ENCODE assay signal across 15 mouse cellular contexts in the genomic region with DNA sequence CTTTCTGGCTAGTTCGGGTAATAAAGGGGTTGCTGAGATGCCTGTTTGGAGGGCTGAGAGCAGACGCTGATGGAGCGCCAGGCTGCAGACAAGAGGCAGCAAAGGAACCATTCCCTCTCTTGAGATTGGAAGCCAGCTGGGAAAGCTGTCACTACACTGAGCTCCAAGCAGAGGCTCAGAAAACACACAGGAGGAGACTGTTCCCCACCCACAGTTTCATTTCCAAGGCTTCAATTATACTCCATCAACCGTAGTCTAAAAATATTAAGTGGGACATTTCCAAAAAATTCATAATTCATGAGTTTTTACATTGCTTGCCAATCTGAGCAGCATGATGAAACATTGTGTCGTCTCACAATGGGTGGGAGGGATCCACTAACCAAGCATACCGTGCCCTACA. TPM values are rescaled to one million over a fixed set of nuclear protein-coding genes. Genes with fewer than 3 reads are reported as not detected.
A peak's percentile ranks its signal among the peaks of the same experiment; 100 is the strongest.
DNase-seq lines count a peak whose midpoint lies in the region; ATAC-seq lines count a peak whose summit lies in the region.
"Had no signal": no experiment of that assay in that cellular context is flagged by ENCODE, and none has a peak within 500 bp of the region (broad histone marks: within the 10 kb centered on the region; RNA-seq: fewer than 3 reads in every experiment).

No protein-coding gene starts in this region.

- no peak overlapping the region for H3K4me2 ChIP-seq in midbrain, embryonic 14.5 days (ENCODE audit: low read length)
- no peak overlapping the region for H3K4me2 ChIP-seq in midbrain, embryonic 16.5 days (ENCODE audit: low read length)
- no peak overlapping the region for H3K4me2 ChIP-seq in heart, embryonic 11.5 days
- H3K4me2 ChIP-seq: hindbrain, embryonic 13.5 days; liver, embryonic 13.5 days; midbrain, embryonic 13.5 days; neural tube, embryonic 15.5 days had no signal

- H3K9me3 ChIP-seq in midbrain, embryonic 14.5 days (ENCODE audit: control insufficient read depth, low read length): no peaks in the 10 kb centered on the region
- no peaks in the 10 kb centered on the region for H3K9me3 ChIP-seq in midbrain, embryonic 16.5 days (replicated peaks; ENCODE audit: control insufficient read depth, low read length, poor library complexity, severe bottlenecking)
- H3K9me3 ChIP-seq in heart, embryonic 11.5 days (replicated peaks; ENCODE audit: control insufficient read depth, low read length): no peaks in the 10 kb centered on the region
- no peaks in the 10 kb centered on the region for H3K9me3 ChIP-seq in limb, embryonic 10.5 days (replicated peaks)
- H3K9me3 ChIP-seq: hindbrain, embryonic 13.5 days; midbrain, embryonic 13.5 days; neural tube, embryonic 15.5 days had no signal

- peak; percentile 9 for DNase-seq in midbrain, embryonic 14.5 days
- DNase-seq in frontal cortex, postnatal 14 days (ENCODE audit: low spot score in 2 of 2): peak; percentile 16 to 22
- DNase-seq in layer of hippocampus, postnatal 14 days (ENCODE audit: low spot score in 2 of 2): peak; percentile 31 to 74
- peak; percentile 33 for DNase-seq in right cerebral cortex, postnatal 4 days
- DNase-seq in limb, embryonic 10.5 days (ENCODE audit: low spot score): no peak
- DNase-seq: gastrocnemius, postnatal 10 days; kidney, adult 2 months; liver, embryonic 13.5 days; lung, postnatal 4 days had no signal

- H3K27me3 ChIP-seq in midbrain, embryonic 14.5 days (ENCODE audit: control insufficient read depth, insufficient read depth, low read length): no peaks in the 10 kb centered on the region
- H3K27me3 ChIP-seq in midbrain, embryonic 16.5 days (ENCODE audit: control insufficient read depth, insufficient read depth, low read depth, low read length): no peaks in the 10 kb centered on the region
- no peaks in the 10 kb centered on the region for H3K27me3 ChIP-seq in heart, embryonic 11.5 days (ENCODE audit: control insufficient read depth, insufficient read depth, low read length)
- H3K27me3 ChIP-seq in limb, embryonic 10.5 days (ENCODE audit: low read depth, poor library complexity, severe bottlenecking): no peaks in the 10 kb centered on the region
- H3K27me3 ChIP-seq: CH12.LX; hindbrain, embryonic 13.5 days; liver, embryonic 13.5 days; midbrain, embryonic 13.5 days; neural tube, embryonic 15.5 days had no signal

- H3K4me1 ChIP-seq in midbrain, embryonic 14.5 days (ENCODE audit: control insufficient read depth, insufficient read depth, low read length): peaks cover 11% of the 10 kb centered on the region
- H3K4me1 ChIP-seq in midbrain, embryonic 16.5 days (ENCODE audit: control insufficient read depth, insufficient read depth, low read length): peaks cover 9% of the 10 kb centered on the region
- H3K4me1 ChIP-seq in heart, embryonic 11.5 days (ENCODE audit: control insufficient read depth, insufficient read depth, low read length): peaks cover 8% of the 10 kb centered on the region
- H3K4me1 ChIP-seq in limb, embryonic 10.5 days: peaks cover 18% of the 10 kb centered on the region

- H3K36me3 ChIP-seq in midbrain, embryonic 14.5 days (ENCODE audit: control insufficient read depth, insufficient read depth, low read length): no peaks in the 10 kb centered on the region
- H3K36me3 ChIP-seq in midbrain, embryonic 16.5 days (ENCODE audit: control insufficient read depth, insufficient read depth, low read length): no peaks in the 10 kb centered on the region
- H3K36me3 ChIP-seq in heart, embryonic 11.5 days (ENCODE audit: control insufficient read depth, insufficient read depth, low read length): no peaks in the 10 kb centered on the region
- H3K36me3 ChIP-seq in limb, embryonic 10.5 days: no peaks in the 10 kb centered on the region
- H3K36me3 ChIP-seq: hindbrain, embryonic 13.5 days; liver, embryonic 13.5 days; midbrain, embryonic 13.5 days; neural tube, embryonic 15.5 days had no signal

- no peak overlapping the region for H3K27ac ChIP-seq in midbrain, embryonic 14.5 days (replicated peaks; ENCODE audit: low read depth, low read length)
- no peak overlapping the region for H3K27ac ChIP-seq in midbrain, embryonic 16.5 days (ENCODE audit: low read length)
- H3K27ac ChIP-seq in heart, embryonic 11.5 days (ENCODE audit: low read depth, low read length): no peak overlapping the region
- no peak overlapping the region for H3K27ac ChIP-seq in limb, embryonic 10.5 days
- H3K27ac ChIP-seq: hindbrain, embryonic 13.5 days; liver, embryonic 13.5 days; midbrain, embryonic 13.5 days; neural tube, embryonic 15.5 days had no signal

- ATAC-seq in midbrain, embryonic 14.5 days (ENCODE audit: low FRiP score, low TSS enrichment): no peak
- ATAC-seq in midbrain, embryonic 16.5 days: no peak
- ATAC-seq in heart, embryonic 11.5 days (replicated peaks; ENCODE audit: insufficient number of reproducible peaks, low FRiP score, low TSS enrichment): no peak
- ATAC-seq: midbrain, embryonic 13.5 days had no signal

- H3K9ac ChIP-seq in midbrain, embryonic 14.5 days (replicated peaks; ENCODE audit: low read length): no peak overlapping the region
- H3K9ac ChIP-seq in midbrain, embryonic 16.5 days (ENCODE audit: low read depth, low read length): no peak overlapping the region
- no peak overlapping the region for H3K9ac ChIP-seq in heart, embryonic 11.5 days (ENCODE audit: low read depth, low read length)
- H3K9ac ChIP-seq: hindbrain, embryonic 13.5 days; liver, embryonic 13.5 days; midbrain, embryonic 13.5 days; neural tube, embryonic 15.5 days had no signal

- WGBS in midbrain, embryonic 14.5 days: 45% methylated on average over 6 of the region's 6 CpGs
- 46% methylated on average over 6 of the region's 6 CpGs for WGBS in midbrain, embryonic 16.5 days
- 71% methylated on average over 6 of the region's 6 CpGs for WGBS in heart, embryonic 11.5 days (ENCODE audit: insufficient replicate concordance)
- 68% methylated on average over 6 of the region's 6 CpGs for WGBS in limb, embryonic 10.5 days

- H3K4me3 ChIP-seq in midbrain, embryonic 14.5 days (replicated peaks; ENCODE audit: low read depth, low read length): no peak overlapping the region
- H3K4me3 ChIP-seq in midbrain, embryonic 16.5 days (ENCODE audit: low read depth, low read length): no peak overlapping the region
- H3K4me3 ChIP-seq in heart, embryonic 11.5 days (ENCODE audit: low read depth, low read length): no peak overlapping the region
- H3K4me3 ChIP-seq in limb, embryonic 10.5 days: no peak overlapping the region
- H3K4me3 ChIP-seq: hindbrain, embryonic 13.5 days; liver, embryonic 13.5 days; midbrain, embryonic 13.5 days; neural tube, embryonic 15.5 days had no signal

RNA-seq across cellular contexts. Expression of a gene that starts 2.5 kb away (rescaled TPM):
- polyA plus RNA-seq in midbrain, embryonic 14.5 days (2014; fragmentation: Nextera tagmentation; extraction: Ambion mirVana): 11.7 and 14.0 TPM in 2 replicates
- 12.7 and 13.7 TPM in 2 replicates for polyA plus RNA-seq in midbrain, embryonic 16.5 days (2015; fragmentation: Nextera tagmentation; extraction: Ambion mirVana)
- 10 to 100 TPM; 20.9 to 21.7 TPM for total RNA-seq in layer of hippocampus, postnatal 14 days (2021)
- polyA plus RNA-seq in heart, embryonic 11.5 days (2014; fragmentation: Nextera tagmentation; extraction: Ambion mirVana): 13.4 and 14.2 TPM in 2 replicates
- polyA plus RNA-seq in limb, embryonic 10.5 days (2016; fragmentation: Nextera tagmentation; extraction: Ambion mirVana): 13.4 and 16.0 TPM in 2 replicates
